Mouse (Mus musculus) liver, embryonic 16.5 days (tissue): ENCODE data around the gene Gm21083. TPM values are rescaled to one million over a fixed set of nuclear protein-coding genes. Genes with fewer than 3 reads are reported as not detected.
"Not testable (repeated sequence)": the region's sequence is repeated elsewhere in the genome, so short reads cannot be mapped to it uniquely, and the experiment has no call there.

Source experiments
- ATAC-seq: fragments of 200-750 bp; cut with Nextera tagmentation; 2 replicates; pipeline ENCODE4 v1.8.0; 2017; ENCODE audit warnings: low read depth, mild to moderate bottlenecking, moderate number of reproducible peaks, moderate library complexity
- H3K27ac ChIP-seq: fragments of 300-500 bp; sonication (generic); 2 replicates; pipeline ENCODE4 v1.5.1; 2014; ENCODE audit warnings: mild to moderate bottlenecking, low read length
- H3K27me3 ChIP-seq: fragments of 300-500 bp; sonication (generic); 2 replicates; pipeline ENCODE4 v1.6.1; 2014; ENCODE audit warnings: low read depth, low read length, mixed read lengths; ENCODE audit not compliant: control insufficient read depth, insufficient read depth
- H3K36me3 ChIP-seq: fragments of 300-500 bp; sonication (generic); 2 replicates; pipeline ENCODE4 v1.6.1; 2014; ENCODE audit warnings: mild to moderate bottlenecking; ENCODE audit not compliant: control insufficient read depth, insufficient read depth
- H3K4me1 ChIP-seq: fragments of 300-500 bp; sonication (generic); 2 replicates; pipeline ENCODE4 v1.6.1; 2014; ENCODE audit warnings: low read depth, low read length, mixed read lengths; ENCODE audit not compliant: control insufficient read depth
- H3K4me2 ChIP-seq: fragments of 300-500 bp; sonication (generic); 2 replicates; pipeline ENCODE4 v1.6.1; 2014; ENCODE audit warnings: low read depth, low read length, mixed read lengths
- H3K4me3 ChIP-seq: fragments of 300-500 bp; sonication (generic); 2 replicates; pipeline ENCODE4 v1.5.1; 2014; ENCODE audit warnings: low read depth, mild to moderate bottlenecking, low read length
- H3K9ac ChIP-seq: fragments of 300-500 bp; sonication (generic); 2 replicates; pipeline ENCODE4 v1.6.1; 2014; ENCODE audit warnings: low read depth, low read length
- H3K9me3 ChIP-seq: fragments of 300-500 bp; sonication (generic); replicated peaks from 2 replicates; pipeline ENCODE4 v1.6.1; 2016; ENCODE audit warnings: low read length; ENCODE audit not compliant: control insufficient read depth
- WGBS: fragments of 180-500 bp; shearing (Covaris S2); extraction: QIAGEN DNeasy Blood & Tissue Kit; methylation state at CpG from one replicate; pipeline ENCODE4 v1.1.7; 2014; ENCODE audit not compliant: insufficient replicate concordance; 5-methylcytosine and 5-hydroxymethylcytosine counted together
- polyA plus RNA-seq: library from polyadenylated mRNA; unstranded; fragments of >200 nt; fragmentation: Nextera tagmentation; extraction: Ambion mirVana; gene quantifications from 2 replicates; pipeline ENCODE4 v1.2.1, GENCODE M21; 2015

Gene Gm21083
- polyA plus RNA-seq, 1 experiment from 2014 or later: not detected

DNA sequence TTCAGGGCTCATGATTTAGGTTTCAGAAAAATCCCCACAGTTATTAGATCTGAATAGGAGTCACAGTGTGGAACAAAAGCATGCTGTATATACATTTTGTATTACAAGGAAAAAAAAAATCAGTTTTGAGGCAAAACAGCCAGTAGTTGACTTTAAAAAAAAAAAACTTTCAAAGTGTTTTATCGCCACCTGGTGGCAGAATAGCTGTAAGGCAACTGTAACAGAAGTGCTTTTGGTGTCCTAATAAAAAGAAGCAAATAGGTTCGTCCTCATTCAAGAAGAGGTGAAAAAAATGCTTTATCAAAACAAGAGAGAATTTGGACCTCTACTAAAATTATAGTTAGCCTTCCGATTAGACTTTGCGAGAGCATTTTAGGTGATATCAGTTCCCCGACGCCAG, 11.2 kb downstream of the Gm21083 start:
- H3K27me3 ChIP-seq, H3K4me2 ChIP-seq, H3K4me1 ChIP-seq, ATAC-seq, H3K36me3 ChIP-seq, H3K4me3 ChIP-seq, H3K9ac ChIP-seq, H3K27ac ChIP-seq, H3K9me3 ChIP-seq: not testable (repeated sequence)
- 27% methylated on average over 6 of the region's 6 CpGs for WGBS

DNA sequence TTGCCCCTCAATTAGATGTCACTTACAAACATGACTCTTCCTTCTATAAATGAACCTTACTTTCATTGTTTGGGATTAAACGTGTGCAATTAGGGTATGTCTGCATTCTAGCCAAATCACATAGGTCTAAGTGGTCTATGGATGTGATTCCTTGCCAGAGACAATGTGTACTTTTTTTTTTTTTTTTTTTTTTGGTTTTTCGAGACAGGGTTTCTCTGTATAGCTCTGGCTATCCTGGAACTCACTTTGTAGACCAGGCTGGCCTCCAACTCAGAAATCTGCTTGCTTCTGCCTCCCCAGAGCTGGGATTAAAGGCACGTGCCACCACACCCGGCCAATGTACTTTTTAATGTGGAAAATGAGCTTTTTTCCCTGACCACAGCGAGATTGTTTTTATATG, 13.5 kb downstream of the Gm21083 start:
- H3K27ac ChIP-seq, H3K27me3 ChIP-seq, H3K36me3 ChIP-seq, H3K4me1 ChIP-seq, H3K9ac ChIP-seq, ATAC-seq, H3K4me3 ChIP-seq, H3K9me3 ChIP-seq, H3K4me2 ChIP-seq: not testable (repeated sequence)
- WGBS: 36% methylated on average over 4 of the region's 5 CpGs

DNA sequence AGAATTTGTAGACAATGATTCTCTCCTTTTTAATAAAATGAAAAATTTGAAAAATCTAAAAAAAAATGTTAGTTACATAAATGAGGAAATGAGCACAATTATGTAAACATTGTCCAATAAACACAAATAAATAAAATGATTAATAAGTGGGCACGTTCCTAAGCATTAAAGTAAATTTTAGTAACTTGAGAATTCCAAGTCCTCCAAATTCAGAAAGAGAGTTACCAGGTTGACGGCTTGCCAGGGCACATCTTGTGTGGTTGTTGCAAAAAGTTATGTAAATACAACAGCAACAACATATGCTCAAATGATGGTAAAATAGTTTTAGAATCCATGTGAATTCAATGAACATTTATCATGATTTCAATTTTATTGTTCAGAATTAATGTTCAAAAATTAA, 14.4 kb downstream of the Gm21083 start:
- not testable (repeated sequence) for H3K4me3 ChIP-seq, H3K4me1 ChIP-seq, H3K27ac ChIP-seq, H3K27me3 ChIP-seq, H3K4me2 ChIP-seq, H3K36me3 ChIP-seq, ATAC-seq, H3K9me3 ChIP-seq, H3K9ac ChIP-seq
- WGBS: 45% methylated on average over 2 of the region's 2 CpGs

DNA sequence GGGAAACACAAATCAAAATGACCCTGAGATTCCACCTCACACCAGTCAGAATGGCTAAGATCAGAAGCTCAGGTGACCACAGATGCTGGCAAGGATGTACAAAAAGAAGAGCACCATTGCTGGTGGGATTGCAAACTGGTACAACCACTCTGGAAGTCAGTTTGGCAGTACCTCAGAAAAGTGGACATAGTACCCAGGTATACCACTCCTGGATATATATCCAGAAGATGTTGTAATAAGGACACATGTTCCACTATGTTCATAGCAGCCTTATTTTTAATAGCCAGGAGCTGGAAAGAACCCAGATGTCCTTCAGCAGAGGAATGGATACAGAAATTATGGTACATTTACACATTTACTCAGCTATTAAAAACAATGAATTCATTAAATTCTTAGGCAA, 21.7 kb downstream of the Gm21083 start:
- ATAC-seq, H3K4me2 ChIP-seq, H3K27me3 ChIP-seq, H3K9ac ChIP-seq, H3K36me3 ChIP-seq, H3K4me1 ChIP-seq, H3K4me3 ChIP-seq, H3K9me3 ChIP-seq, H3K27ac ChIP-seq: not testable (repeated sequence)

DNA sequence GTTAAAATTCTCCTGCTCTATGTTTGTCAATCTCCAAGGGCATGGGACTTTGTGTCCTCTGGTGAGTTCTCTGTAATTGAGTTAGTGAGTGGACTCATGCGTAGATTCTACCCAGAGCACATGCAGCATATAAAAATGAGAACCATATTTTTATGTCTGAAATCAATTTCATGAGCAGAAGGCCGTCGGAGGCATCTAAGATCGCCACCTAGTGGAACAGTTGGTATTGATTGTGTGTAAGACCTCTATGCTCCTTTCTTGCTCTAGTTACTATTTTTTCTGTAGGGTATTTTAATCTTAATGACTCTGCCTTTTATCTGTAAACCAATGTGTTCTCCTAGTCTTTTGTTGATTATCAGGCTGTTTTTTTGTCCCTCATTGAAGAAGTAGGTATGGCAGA, 23.2 kb downstream of the Gm21083 start:
- not testable (repeated sequence) for H3K4me1 ChIP-seq, H3K9ac ChIP-seq, H3K27me3 ChIP-seq, H3K36me3 ChIP-seq, H3K4me3 ChIP-seq, H3K4me2 ChIP-seq, ATAC-seq, H3K27ac ChIP-seq, H3K9me3 ChIP-seq
- WGBS: 35% methylated on average over 4 of the region's 4 CpGs

DNA sequence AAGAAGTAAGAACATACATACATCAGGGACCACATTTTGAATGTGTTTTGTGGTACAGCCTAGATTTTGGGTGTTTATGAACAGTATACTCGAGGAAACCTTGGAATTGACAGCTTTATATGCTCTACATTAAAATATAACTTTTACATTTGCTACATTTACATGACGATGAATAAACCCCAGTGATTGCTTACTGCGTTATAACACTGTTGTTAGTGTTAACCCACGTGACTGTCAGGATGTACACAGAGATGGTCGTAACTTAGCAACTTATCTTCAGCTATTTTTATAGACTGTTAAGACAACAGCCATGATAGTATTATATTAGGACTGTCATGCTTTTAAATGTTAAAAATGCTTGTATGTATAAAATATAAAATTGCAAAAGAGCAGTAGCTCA, 24.3 kb downstream of the Gm21083 start:
- H3K36me3 ChIP-seq, H3K27ac ChIP-seq, ATAC-seq, H3K4me1 ChIP-seq, H3K4me3 ChIP-seq, H3K27me3 ChIP-seq, H3K9me3 ChIP-seq, H3K9ac ChIP-seq, H3K4me2 ChIP-seq: not testable (repeated sequence)
- 39% methylated on average over 5 of the region's 5 CpGs for WGBS

DNA sequence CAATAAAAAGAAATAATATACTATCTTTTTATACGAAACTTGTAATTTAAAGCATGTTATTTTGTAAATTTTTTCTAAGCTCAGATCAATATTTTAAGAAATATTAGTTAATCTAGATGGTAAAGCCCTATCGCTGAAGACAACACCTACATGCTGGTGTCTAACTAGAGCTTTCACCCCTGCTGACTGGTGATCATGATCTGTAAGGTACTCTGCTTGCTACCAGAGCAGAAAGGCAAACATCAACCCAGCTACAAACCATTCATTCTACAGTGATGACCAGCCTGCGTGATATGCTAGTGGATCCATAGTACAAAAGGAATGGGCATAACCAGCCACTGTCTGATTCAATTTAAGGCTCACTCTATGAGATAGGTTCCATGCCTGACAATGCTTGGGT, 24.8 kb downstream of the Gm21083 start:
- H3K9ac ChIP-seq, H3K9me3 ChIP-seq, H3K4me3 ChIP-seq, H3K27me3 ChIP-seq, H3K4me1 ChIP-seq, H3K4me2 ChIP-seq, H3K27ac ChIP-seq, H3K36me3 ChIP-seq, ATAC-seq: not testable (repeated sequence)
- 48% methylated on average over 3 of the region's 3 CpGs for WGBS

DNA sequence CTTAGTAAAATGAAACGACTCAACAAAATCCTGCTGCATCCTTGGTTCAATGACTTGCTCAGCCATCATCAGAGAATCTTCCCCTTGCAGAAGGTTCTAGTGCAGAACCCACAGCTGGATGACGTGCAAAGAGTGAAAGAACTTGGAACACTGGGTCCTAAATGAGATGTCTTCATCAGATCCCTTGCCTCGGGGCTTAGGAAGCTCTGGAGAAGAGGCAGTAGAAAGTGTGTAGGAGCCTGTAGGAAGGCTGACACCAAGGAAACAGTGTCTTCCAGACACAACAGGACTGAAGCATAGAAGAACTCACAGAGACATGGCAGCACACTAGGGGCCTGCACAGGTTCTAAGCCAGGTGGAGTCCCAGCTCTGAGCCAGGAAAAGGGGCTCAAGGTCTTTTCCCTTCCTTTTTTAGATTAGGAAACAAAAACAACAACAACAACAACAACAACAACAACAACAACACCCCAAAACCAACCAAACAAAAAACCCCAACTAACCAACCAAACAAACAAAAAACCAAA, 25.4 kb downstream of the Gm21083 start:
- not testable (repeated sequence) for H3K27ac ChIP-seq, H3K27me3 ChIP-seq, H3K4me3 ChIP-seq, ATAC-seq, H3K4me2 ChIP-seq, H3K4me1 ChIP-seq, H3K36me3 ChIP-seq, H3K9ac ChIP-seq, H3K9me3 ChIP-seq
- WGBS: 38% methylated on average over 3 of the region's 3 CpGs

DNA sequence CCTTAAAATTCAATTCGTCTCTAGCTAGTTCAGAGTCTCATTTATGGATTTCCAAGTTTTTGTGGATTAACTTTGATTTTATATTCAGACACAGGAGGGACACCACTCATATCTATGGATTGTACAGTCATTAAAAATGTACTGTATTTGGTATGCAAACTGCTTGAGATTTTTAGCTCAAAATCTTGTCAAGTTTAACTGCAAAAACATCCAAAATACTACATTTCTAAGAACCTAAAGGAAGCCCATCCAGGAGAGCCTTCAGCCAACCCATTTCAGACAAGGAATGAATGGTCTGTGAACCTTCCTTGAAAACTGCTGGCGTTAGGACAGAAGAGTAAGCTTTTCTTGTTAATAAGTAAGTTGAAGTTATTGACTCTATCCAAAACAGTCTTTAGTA, 25.9 kb downstream of the Gm21083 start:
- not testable (repeated sequence) for ATAC-seq, H3K4me2 ChIP-seq, H3K4me1 ChIP-seq, H3K4me3 ChIP-seq, H3K36me3 ChIP-seq, H3K9ac ChIP-seq, H3K27me3 ChIP-seq, H3K27ac ChIP-seq, H3K9me3 ChIP-seq
- 32% methylated on average over 2 of the region's 2 CpGs for WGBS

DNA sequence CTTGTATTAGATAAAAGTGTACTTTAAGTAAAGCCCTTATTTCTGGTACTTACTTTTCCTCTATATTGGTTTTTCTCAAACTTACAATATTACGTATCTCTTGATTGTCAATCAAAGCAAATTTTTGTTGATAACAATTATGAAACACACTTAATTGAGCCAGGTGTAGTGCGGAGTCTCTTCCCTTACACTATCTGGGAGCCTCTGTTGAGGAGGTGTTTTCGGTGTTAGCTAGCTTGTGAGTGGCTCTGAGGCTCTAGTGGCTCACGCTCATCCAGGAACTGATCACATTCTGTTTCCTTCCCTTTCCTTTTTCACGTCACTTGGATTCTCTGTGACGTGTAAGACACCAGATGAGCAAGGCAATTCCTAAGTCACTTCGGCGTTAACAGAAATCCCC, 26.5 kb downstream of the Gm21083 start:
- not testable (repeated sequence) for H3K9ac ChIP-seq, H3K4me3 ChIP-seq, H3K4me2 ChIP-seq, H3K36me3 ChIP-seq, ATAC-seq, H3K27ac ChIP-seq, H3K4me1 ChIP-seq, H3K9me3 ChIP-seq, H3K27me3 ChIP-seq
- 53% methylated on average over 8 of the region's 8 CpGs for WGBS
